Mouse (Mus musculus) CD8-positive naive resting alpha-beta T cell, adult 2 months (primary cell): ENCODE data around the gene Dlg2.

Experiments used
- DNase-seq, 2 experiments: peaks; one replicate each; pipeline ENCODE4 v3.0.0; 2022; ENCODE audit warnings: low read depth in 2 of 2, low spot score in 2 of 2

Gene Dlg2

DNA sequence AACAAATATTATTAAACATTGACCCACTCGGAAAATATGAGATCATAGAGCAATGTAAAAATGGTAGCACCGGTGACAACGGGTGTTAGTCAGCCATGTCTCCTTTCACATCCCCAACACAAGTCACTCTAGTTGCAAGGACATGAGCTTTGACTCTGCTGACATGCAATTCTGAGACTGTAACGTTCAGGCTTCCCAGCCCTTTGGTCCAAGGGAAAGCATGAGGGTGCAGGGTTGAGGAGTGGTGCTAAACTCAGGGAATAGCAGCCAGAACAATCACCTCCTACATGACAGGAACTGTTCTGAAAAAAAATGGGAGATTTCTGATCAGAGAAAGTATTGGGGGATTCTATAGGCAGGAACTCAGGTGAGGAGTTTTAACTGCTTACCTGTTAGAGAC, 1781.7 kb downstream of the Dlg2 start:
- DNase-seq = no peak

DNA sequence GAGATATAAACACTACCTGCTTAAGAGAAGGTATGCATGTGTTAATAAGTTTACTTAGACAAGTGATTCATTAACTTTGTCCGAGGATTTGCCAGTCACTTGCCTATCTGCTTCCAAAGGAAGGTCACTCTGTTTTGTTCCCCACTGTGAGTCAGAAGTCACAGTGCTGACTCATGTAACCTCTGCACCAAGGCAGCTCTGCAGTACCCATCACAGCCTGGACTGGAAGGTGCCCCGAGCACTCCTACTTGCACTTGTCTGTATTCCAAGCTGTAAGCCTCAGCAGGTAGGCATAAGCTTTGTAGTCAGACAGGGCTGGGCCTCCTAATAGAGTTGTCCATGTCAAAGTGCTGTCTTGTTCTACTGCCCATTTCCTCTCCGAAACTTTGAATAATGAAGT, 1782.2 kb downstream of the Dlg2 start:
- DNase-seq = no peak

GRCm38 (mm10) chr7:92264325-92264724, 1787.9 kb downstream of the Dlg2 start:
- no peak for DNase-seq

DNA sequence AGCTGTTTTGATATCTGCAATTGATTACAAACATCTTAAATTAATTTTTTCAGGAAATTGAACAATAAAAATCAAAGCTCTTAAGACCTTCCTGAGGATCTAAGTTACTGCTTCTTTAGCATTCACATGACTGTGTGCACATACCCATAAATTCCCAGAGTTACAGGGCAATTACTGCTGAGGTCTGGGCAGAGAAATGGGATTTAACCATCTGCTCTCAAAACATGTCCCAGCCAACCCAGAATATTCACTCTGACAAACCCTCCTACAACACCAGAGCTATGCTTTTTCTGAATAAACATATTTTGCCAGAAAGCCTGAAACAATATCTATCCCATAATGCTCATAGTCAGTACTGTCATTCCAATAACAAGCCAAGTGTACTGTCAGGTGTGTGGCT, 1788.5 kb downstream of the Dlg2 start:
- no peak for DNase-seq

DNA sequence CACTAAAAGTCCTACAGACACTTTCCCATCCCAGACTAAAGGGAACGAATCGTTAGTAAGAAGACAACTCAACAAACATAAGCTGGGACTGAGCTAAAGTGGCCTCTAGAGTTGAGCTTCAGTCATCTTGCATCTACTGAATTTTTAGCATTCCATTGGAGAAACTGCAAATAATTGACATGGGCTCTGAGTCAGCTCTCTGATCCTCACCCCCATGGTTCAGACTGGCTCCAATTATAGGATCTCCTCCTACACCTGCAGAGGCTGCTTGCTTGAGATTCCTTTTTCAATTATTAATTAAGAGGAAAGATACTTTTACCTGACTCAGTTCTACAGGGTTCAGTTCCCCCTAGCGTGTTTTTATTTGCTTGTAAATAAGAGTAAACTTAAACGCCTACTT, 1798.9 kb downstream of the Dlg2 start:
- no peak for DNase-seq

DNA sequence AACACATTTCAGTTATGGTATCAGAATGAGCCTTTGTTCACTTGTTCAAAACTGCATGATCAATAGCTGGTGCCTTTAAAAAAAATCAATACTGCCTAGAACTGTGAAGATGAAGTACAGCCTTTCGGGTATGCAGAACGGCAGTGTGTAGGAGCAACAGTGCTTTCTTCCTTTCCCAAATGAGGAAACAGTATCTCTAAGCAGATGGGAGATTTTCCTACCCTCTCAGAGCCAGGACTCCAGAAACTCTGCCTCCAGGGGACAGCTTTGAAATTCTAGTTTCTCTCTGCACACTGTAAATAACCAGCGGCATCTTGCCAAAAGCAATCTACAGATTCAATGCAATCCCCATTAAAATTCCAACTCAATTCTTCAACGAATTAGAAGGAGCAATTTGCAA, 1801.2 kb downstream of the Dlg2 start:
- DNase-seq = no peak

GRCm38 (mm10) chr7:92280925-92281324, 1804.5 kb downstream of the Dlg2 start:
- DNase-seq = no peak

DNA sequence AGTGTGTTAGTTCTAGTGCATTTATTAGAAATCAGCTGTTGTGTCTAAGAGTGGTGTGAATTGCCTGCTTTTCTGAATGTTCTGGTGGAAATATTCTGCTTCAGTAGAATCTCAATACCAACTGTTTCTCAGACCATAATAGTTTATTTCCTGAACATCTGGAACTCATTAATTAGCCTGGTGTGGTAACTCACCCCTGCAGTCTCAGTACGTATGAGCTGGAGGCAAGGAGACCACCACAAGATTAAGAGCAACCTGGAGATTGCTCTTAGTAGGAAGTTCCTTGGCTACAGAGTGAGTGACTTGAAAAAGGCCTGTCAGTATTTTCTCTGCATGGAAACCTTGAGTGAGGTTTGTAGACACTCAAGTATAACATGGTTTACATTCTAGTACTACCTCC, 1810.6 kb downstream of the Dlg2 start:
- DNase-seq = no peak

DNA sequence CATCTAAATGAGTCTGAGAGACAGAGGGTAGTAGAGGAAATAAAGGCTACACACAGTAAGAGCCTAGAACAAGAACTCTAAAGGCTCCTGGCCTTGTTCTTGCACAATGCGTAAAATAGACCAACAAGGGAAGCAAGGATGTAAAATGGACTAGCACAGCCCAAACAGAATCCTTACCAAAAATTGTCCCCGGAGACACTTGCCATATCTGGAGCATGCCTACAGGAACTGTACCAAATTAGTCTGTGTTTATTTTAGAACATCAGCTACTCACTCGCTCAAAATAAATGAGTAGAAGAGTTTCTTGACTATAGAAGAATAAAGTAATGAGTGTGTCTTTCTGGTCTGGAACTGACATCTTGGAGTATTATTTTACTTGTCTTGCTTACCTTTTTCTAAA, 1812.3 kb downstream of the Dlg2 start:
- no peak for DNase-seq

GRCm38 (mm10) chr7:92292918-92293518, 1816.5 kb downstream of the Dlg2 start:
- no peak for DNase-seq

DNA sequence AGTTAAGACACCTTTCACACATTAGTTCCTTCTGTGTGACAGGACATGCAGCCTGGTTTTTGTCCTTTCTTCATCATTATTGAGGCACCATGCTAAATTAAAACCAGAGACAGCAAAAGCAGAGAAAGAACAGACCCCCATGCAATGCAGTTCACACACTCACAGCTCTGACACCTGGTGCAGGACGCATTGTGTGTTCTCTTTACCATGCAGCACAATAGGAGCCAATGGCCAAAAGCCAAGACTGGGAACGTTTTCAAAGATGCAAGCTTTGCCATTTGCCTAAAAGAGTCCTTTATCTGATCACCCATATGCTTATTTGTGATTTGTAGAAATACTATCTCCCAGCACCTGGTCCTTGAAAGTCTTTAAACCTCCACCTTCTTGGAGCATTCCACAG, 1824.6 kb downstream of the Dlg2 start:
- no peak for DNase-seq

- no peak for DNase-seq
Measured at GRCm38 (mm10) chr7:92307634-92308033, 1831.2 kb downstream of the Dlg2 start.

DNA sequence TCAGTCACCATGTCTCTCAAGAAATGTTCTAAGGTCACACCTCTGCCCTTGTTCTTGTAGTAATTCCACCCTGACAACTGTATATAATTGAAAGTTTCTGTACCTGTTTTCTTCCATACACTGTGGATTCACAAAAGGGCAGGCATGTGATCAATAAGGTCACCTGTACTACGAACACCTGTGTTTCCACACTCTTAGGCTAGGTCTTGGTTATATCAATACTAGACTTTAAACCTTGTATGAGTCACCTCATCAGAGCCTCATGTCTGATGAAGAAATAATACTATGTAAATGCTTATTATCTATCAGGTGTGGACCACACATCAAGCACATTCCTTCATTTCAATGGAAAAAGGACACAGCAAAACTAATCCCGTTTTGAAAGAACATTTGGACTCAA, 1831.7 kb downstream of the Dlg2 start:
- no peak for DNase-seq

DNA sequence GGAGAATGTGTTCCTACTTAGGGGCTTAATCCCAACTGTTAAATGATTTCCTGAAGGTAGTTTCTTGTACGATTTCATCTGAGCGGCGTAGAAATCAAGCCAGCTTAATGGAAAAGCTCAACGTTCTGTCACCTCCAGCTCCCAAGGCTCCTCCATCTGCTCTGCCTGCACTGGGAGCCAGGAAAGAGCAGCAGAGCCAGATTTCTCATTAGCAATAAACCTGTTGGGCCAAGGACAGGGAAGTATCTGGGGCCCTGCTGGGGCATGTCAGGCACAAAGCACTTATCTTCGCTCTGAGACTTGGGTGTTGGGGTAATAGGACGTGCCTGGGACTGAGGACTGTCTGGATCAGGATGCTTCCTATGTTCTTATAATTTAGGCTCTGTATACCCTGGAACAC, 1839.9 kb downstream of the Dlg2 start:
- DNase-seq = no peak

DNA sequence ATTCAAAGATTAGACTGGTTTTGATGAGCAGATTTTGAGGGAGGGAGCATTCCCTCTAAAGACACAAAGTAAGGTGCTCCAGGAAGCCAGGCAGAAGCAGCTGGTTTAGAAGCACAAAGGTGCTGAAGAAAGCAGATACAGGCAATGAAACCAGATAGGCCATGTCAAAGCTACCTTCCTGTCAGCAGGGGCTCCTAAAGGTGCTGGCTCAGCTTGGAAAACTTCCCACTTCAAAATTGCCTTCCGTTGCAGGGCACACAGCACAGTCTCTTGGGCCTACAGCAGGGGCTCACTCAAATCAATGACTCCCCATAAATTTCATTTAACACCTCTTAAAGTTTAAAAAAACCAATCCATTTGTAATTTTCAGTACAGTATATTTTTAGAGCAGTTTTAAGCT, 1843.0 kb downstream of the Dlg2 start:
- no peak for DNase-seq

DNA sequence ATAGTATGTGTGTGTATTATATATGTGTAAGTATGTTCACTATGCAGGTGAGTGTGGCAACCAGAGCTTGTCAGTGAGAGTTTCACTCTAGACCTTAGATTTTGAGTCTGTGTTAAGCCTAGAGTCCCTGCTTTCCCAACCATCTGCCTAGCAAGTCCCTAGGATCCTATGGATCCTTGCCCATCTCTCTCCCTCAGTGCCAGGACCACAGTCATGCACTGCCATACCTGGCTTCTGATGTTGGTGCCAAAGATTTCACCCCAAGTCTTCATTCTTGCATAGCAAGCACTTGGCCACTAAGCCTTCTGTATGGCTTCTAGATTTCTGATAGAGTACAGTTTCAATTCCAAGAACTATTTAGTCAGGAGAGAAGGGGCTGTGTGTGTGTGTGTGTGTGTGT, 1843.7 kb downstream of the Dlg2 start:
- DNase-seq = no peak

GRCm38 (mm10) chr7:92321786-92322185, 1845.3 kb downstream of the Dlg2 start:
- DNase-seq = no peak

- no peak for DNase-seq
Measured at GRCm38 (mm10) chr7:92322342-92323069, 1846.0 kb downstream of the Dlg2 start.

DNA sequence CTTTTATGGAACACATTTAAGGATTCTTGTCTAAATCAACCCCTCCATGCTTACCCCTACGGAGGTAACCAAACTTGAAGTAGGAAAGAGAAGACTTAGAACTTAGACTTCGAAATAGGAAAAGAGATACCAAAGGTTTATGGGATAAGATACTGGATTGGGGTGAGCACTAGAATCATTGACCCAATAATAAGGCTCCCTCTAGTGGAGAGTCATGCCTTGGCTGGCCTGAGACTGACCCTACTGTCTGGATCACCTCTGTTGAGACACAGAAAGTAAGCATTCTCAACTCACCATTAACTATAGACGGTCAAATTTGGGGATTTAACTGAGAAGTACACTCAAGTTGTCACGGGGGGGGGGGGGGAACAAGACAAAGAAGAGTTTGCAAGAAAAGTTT, 1847.2 kb downstream of the Dlg2 start:
- no peak for DNase-seq

DNA sequence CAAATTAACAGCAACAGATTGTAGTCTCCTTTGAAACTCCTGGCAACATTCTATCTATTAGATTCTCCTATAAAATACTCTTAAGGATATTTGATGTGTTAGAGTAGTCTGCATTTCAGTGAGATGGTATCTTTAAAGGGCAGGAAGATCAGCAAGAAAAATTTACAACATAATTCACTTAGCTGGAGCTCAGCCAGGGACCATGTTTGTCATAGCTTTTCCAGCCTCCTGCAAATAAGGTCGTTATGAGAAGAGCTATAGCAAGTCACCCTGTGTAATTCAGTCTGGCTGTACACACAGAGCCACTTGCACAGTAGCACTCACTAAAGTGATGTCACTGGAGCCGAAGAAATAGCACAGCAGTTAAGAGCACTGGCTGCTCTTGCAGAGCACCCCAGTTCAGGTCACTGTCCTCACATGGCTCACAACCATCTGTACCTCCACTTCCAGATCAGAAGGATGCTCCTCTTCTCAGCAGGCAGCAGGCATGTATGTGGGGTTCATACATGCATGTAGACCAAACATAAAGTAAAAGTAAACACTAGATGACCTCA, 1850.9 kb downstream of the Dlg2 start:
- no peak for DNase-seq

- no peak for DNase-seq
Measured at GRCm38 (mm10) chr7:92333220-92333898, 1856.9 kb downstream of the Dlg2 start.

GRCm38 (mm10) chr7:92356542-92356941, 1880.1 kb downstream of the Dlg2 start:
- DNase-seq = no peak
